In genomic region chr11:98412797-98413301, GRCm38 (mm10) we compare ENCODE assay signal across 8 mouse cellular contexts. TPM values are rescaled to one million over a fixed set of nuclear protein-coding genes. Genes with fewer than 3 reads are reported as not detected.
A peak's percentile ranks its signal among the peaks of the same experiment; 100 is the strongest.
DNase-seq lines count a peak whose midpoint lies in the region; ATAC-seq and TF ChIP-seq lines count a peak whose summit lies in the region.

No protein-coding gene starts in this region.

- H3K9me3 ChIP-seq in heart, embryonic 14.5 days (ENCODE audit: control insufficient read depth, low read length) = no peaks in the 10 kb centered on the region
- H3K9me3 ChIP-seq in limb, embryonic 14.5 days (ENCODE audit: control insufficient read depth, low read length) = no peaks in the 10 kb centered on the region
- no peaks in the 10 kb centered on the region for H3K9me3 ChIP-seq in neural tube, embryonic 11.5 days (ENCODE audit: control insufficient read depth, low read length)

- peak overlapping the region; percentile 78 for H3K4me2 ChIP-seq in heart, embryonic 14.5 days (ENCODE audit: low read length)
- H3K4me2 ChIP-seq in limb, embryonic 14.5 days (replicated peaks; ENCODE audit: low read depth, low read length, severe bottlenecking) = peak overlapping the region; percentile 62
- H3K4me2 ChIP-seq in neural tube, embryonic 11.5 days (ENCODE audit: low read depth) = peak overlapping the region; percentile 93

- peaks cover 37 to 60% of the 10 kb centered on the region in 2 experiments for H3K4me1 ChIP-seq in heart, embryonic 14.5 days (ENCODE audit: control insufficient read depth in 2 of 2, insufficient read depth in 2 of 2, low read length in 2 of 2)
- H3K4me1 ChIP-seq in limb, embryonic 14.5 days (ENCODE audit: control insufficient read depth, insufficient read depth, low read length) = peaks cover 30% of the 10 kb centered on the region
- H3K4me1 ChIP-seq in neural tube, embryonic 11.5 days (ENCODE audit: control insufficient read depth, insufficient read depth, low read length) = peaks cover 16% of the 10 kb centered on the region

- no peaks in the 10 kb centered on the region for H3K27me3 ChIP-seq in heart, embryonic 14.5 days (ENCODE audit: control insufficient read depth, insufficient read depth, low read length)
- H3K27me3 ChIP-seq in limb, embryonic 14.5 days (ENCODE audit: control insufficient read depth, insufficient read depth, low read length) = no peaks in the 10 kb centered on the region
- peaks cover 6% of the 10 kb centered on the region; the same call in 1 of the 2 replicates for H3K27me3 ChIP-seq in neural tube, embryonic 11.5 days (ENCODE audit: control insufficient read depth, insufficient read depth, low read length)

- H3K27ac ChIP-seq in heart, embryonic 14.5 days (replicated peaks in 1 of 2; ENCODE audit: control insufficient read depth in 1 of 2, insufficient read depth in 1 of 2, low read depth in 2 of 2, low read length in 2 of 2) = peak overlapping the region; percentile 89 to 94
- H3K27ac ChIP-seq in limb, embryonic 14.5 days (replicated peaks; ENCODE audit: low read depth, low read length) = peak overlapping the region; percentile 98
- peak overlapping the region; percentile 70 for H3K27ac ChIP-seq in neural tube, embryonic 11.5 days (ENCODE audit: low read depth, low read length)

- WGBS in heart, embryonic 14.5 days = under 1% methylated on average over 40 of the region's 40 CpGs
- under 1% methylated on average over 31 of the region's 40 CpGs for WGBS in limb, embryonic 14.5 days
- under 1% methylated on average over 40 of the region's 40 CpGs for WGBS in neural tube, embryonic 11.5 days

- peaks cover 10% of the 10 kb centered on the region; the same call in 1 of the 2 replicates for H3K36me3 ChIP-seq in heart, embryonic 14.5 days (ENCODE audit: control insufficient read depth, insufficient read depth, low read length)
- peaks cover 3% of the 10 kb centered on the region; the same call in 1 of the 2 replicates for H3K36me3 ChIP-seq in limb, embryonic 14.5 days (ENCODE audit: control insufficient read depth, insufficient read depth, low read length)
- H3K36me3 ChIP-seq in neural tube, embryonic 11.5 days (ENCODE audit: control insufficient read depth, insufficient read depth, low read length) = no peaks in the 10 kb centered on the region

- H3K4me3 ChIP-seq in heart, embryonic 14.5 days (ENCODE audit: control insufficient read depth in 1 of 2, insufficient read depth in 1 of 2, low read depth in 1 of 2, low read length in 2 of 2) = peak overlapping the region; percentile 78 to 94
- H3K4me3 ChIP-seq in limb, embryonic 14.5 days (replicated peaks; ENCODE audit: low read length) = peak overlapping the region; percentile 99
- H3K4me3 ChIP-seq in neural tube, embryonic 11.5 days (ENCODE audit: low read depth, low read length) = peak overlapping the region; percentile 82

- H3K9ac ChIP-seq in heart, embryonic 14.5 days (ENCODE audit: low read length) = peak overlapping the region; percentile 94
- peak overlapping the region; percentile 95 for H3K9ac ChIP-seq in limb, embryonic 14.5 days (ENCODE audit: low read depth, low read length, severe bottlenecking)
- peak overlapping the region; percentile 83 for H3K9ac ChIP-seq in neural tube, embryonic 11.5 days (ENCODE audit: low read length)

- ATAC-seq in heart, embryonic 14.5 days (ENCODE audit: insufficient number of reproducible peaks, insufficient read depth, low FRiP score, low read depth) = peak; percentile 23; the same call in 1 of the 2 replicates
- peak; percentile 51 for ATAC-seq in limb, embryonic 14.5 days (ENCODE audit: low FRiP score, low read depth)
- ATAC-seq in neural tube, embryonic 11.5 days (ENCODE audit: insufficient read depth, low FRiP score, low TSS enrichment) = no peak; the same call in 1 of the 2 replicates

- TF ChIP-seq POLR2A in limb, embryonic 14.5 days (IDR thresholded peaks at IDR 0.05; ENCODE audit: borderline replicate concordance, extremely low read depth, insufficient read depth, insufficient read length) = no peak

- DNase-seq in heart, adult 11 months = peak; percentile 95
- DNase-seq in heart, adult 8-10 months (ENCODE audit: low spot score) = no peak
- peak; percentile 30 for DNase-seq in adipocyte (ENCODE audit: low spot score)
- peak; percentile 66 for DNase-seq in limb, embryonic 14.5 days (ENCODE audit: low spot score)
- DNase-seq in neural tube, embryonic 11.5 days (ENCODE audit: low spot score) = peak; percentile 57
- no peak for DNase-seq in cerebellum, postnatal 36 days
- no peak for DNase-seq in testis, postnatal 10 days (ENCODE audit: low spot score)

RNA-seq across cellular contexts. Expression of gene Erbb2, which starts 0.6 kb away (rescaled TPM):
- 1 to 10 TPM; 5.4 to 9.1 (median 8.0) TPM for total RNA-seq in heart, adult 8-10 months (2022)
- polyA plus RNA-seq in heart, embryonic 14.5 days (2014; fragmentation: Nextera tagmentation; extraction: Ambion mirVana) = 54.5 and 55.1 TPM in 2 replicates
- polyA plus RNA-seq in limb, embryonic 14.5 days (2012; rRNA removed) = 51.1 and 64.3 TPM in 2 replicates
- 73.6 and 79.7 TPM in 2 replicates for polyA plus RNA-seq in limb, embryonic 14.5 days (2014; fragmentation: Nextera tagmentation; extraction: Ambion mirVana)
- polyA plus RNA-seq in neural tube, embryonic 11.5 days (2014; fragmentation: Nextera tagmentation; extraction: Ambion mirVana) = 22.3 and 24.5 TPM in 2 replicates

RNA-seq across cellular contexts. Expression of gene Pgap3, which starts 12.6 kb away (rescaled TPM):
- 1 to 10 TPM; 8.2 to 9.6 (median 8.9) TPM for total RNA-seq in heart, adult 8-10 months (2022)
- polyA plus RNA-seq in heart, embryonic 14.5 days (2014; fragmentation: Nextera tagmentation; extraction: Ambion mirVana) = 14.2 and 15.5 TPM in 2 replicates
- 19.2 and 24.2 TPM in 2 replicates for polyA plus RNA-seq in limb, embryonic 14.5 days (2012; rRNA removed)
- 9.2 and 11.4 TPM in 2 replicates for polyA plus RNA-seq in limb, embryonic 14.5 days (2014; fragmentation: Nextera tagmentation; extraction: Ambion mirVana)
- polyA plus RNA-seq in neural tube, embryonic 11.5 days (2014; fragmentation: Nextera tagmentation; extraction: Ambion mirVana) = 6.7 and 7.2 TPM in 2 replicates

RNA-seq across cellular contexts. Expression of gene Mien1, which starts 25.9 kb away (rescaled TPM):
- 10 to 100 TPM; 66.9 to 78.4 (median 71.0) TPM for total RNA-seq in heart, adult 8-10 months (2022)
- polyA plus RNA-seq in heart, embryonic 14.5 days (2014; fragmentation: Nextera tagmentation; extraction: Ambion mirVana) = 120 and 138 TPM in 2 replicates
- polyA plus RNA-seq in limb, embryonic 14.5 days (2012; rRNA removed) = 44.8 and 48.5 TPM in 2 replicates
- polyA plus RNA-seq in limb, embryonic 14.5 days (2014; fragmentation: Nextera tagmentation; extraction: Ambion mirVana) = 84.8 and 86.8 TPM in 2 replicates
- 133 and 151 TPM in 2 replicates for polyA plus RNA-seq in neural tube, embryonic 11.5 days (2014; fragmentation: Nextera tagmentation; extraction: Ambion mirVana)

RNA-seq across cellular contexts. Expression of gene Pnmt, which starts 26.6 kb away (rescaled TPM):
- 1 to 10 TPM in 3 of 4 experiments, not detected in 1; 1.2 to 1.6 (median 1.4) TPM for total RNA-seq in heart, adult 8-10 months (2022)
- 0.70 and 0.86 TPM in 2 replicates for polyA plus RNA-seq in heart, embryonic 14.5 days (2014; fragmentation: Nextera tagmentation; extraction: Ambion mirVana)
- polyA plus RNA-seq in limb, embryonic 14.5 days (2012; rRNA removed) = 1.4 and 2.2 TPM in 2 replicates
- 0.51 and 1.3 TPM in 2 replicates for polyA plus RNA-seq in limb, embryonic 14.5 days (2014; fragmentation: Nextera tagmentation; extraction: Ambion mirVana)
- 0.40 and 0.91 TPM in 2 replicates for polyA plus RNA-seq in neural tube, embryonic 11.5 days (2014; fragmentation: Nextera tagmentation; extraction: Ambion mirVana)

RNA-seq across cellular contexts. Expression of gene Tcap, which starts 29.2 kb away (rescaled TPM):
- 1,000 to 10,000 TPM; 2,176 to 4,520 (median 3,450) TPM for total RNA-seq in heart, adult 8-10 months (2022)
- polyA plus RNA-seq in heart, embryonic 14.5 days (2014; fragmentation: Nextera tagmentation; extraction: Ambion mirVana) = 169 and 178 TPM in 2 replicates
- polyA plus RNA-seq in limb, embryonic 14.5 days (2012; rRNA removed) = 12.3 and 13.2 TPM in 2 replicates
- polyA plus RNA-seq in limb, embryonic 14.5 days (2014; fragmentation: Nextera tagmentation; extraction: Ambion mirVana) = 10.9 and 18.1 TPM in 2 replicates
- polyA plus RNA-seq in neural tube, embryonic 11.5 days (2014; fragmentation: Nextera tagmentation; extraction: Ambion mirVana) = 3.1 and 3.9 TPM in 2 replicates

Comparison
In these comparisons a context has a peak if more than half of its experiments do, and no peak if none do; other contexts are left out.
1. DNase-seq: peak in heart, adult 11 months (single experiment), adipocyte (single experiment), limb, embryonic 14.5 days (single experiment) and neural tube, embryonic 11.5 days (single experiment); none in heart, adult 8-10 months (single experiment), cerebellum, postnatal 36 days (0 of 2) and testis, postnatal 10 days (single experiment).
2. Peak in every context shown above with its lines, with median percentiles within 50 percentile points of each other: H3K27ac ChIP-seq, H3K4me2 ChIP-seq, H3K4me3 ChIP-seq and H3K9ac ChIP-seq.